Mouse (Mus musculus) ES-Bruce4 (cell line): ENCODE data around the gene Meltf.

ENCODE experiments used
- CTCF ChIP-seq: IDR thresholded peaks from one replicate; pipeline ENCODE4 v1.8.1; 2011; ENCODE audit warnings: low read depth, low read length
- POLR2A ChIP-seq: IDR thresholded peaks from one replicate; pipeline ENCODE4 v1.8.1; 2011; ENCODE audit warnings: low read length; ENCODE audit not compliant: insufficient read depth

GRCm38 (mm10) chr16:31830726-31831125 lies 47.9 kb upstream of the Meltf start:
- TF ChIP-seq CTCF: no peak
- no peak for TF ChIP-seq POLR2A
